Mouse (Mus musculus): ENCODE measurements around the gene Anp32e. TPM values are rescaled to one million over a fixed set of nuclear protein-coding genes. Genes with fewer than 3 reads are reported as not detected.
"Not testable (repeated sequence)": the region's sequence is repeated elsewhere in the genome, so short reads cannot be mapped to it uniquely, and the experiment has no call there.

Anp32e gene
- total RNA-seq, 2 experiments from 2014 or later = 76.4 to 89.9 TPM

GRCm38 (mm10) chr3:95933111-95933750, 4.2 kb downstream of the Anp32e start:
- intact Hi-C loops (cut with DNase I) = no loop called here
- Histone ChIP-seq H3K4me3 (no peak overlapping the region), H3K27ac (no peak overlapping the region)
- no peak for DNase-seq
- no peak for TF ChIP-seq CTCF (IDR thresholded peaks at IDR 0.05)

- DNase-seq = no peak
- Histone ChIP-seq H3K27ac (no peak overlapping the region), H3K4me3 (no peak overlapping the region)
- TF ChIP-seq CTCF (IDR thresholded peaks at IDR 0.05) = no peak
- intact Hi-C loops (cut with DNase I) = no loop called here
Observed at GRCm38 (mm10) chr3:95934448-95934847, 5.4 kb downstream of the Anp32e start.

- DNase-seq = no peak
- TF ChIP-seq CTCF (IDR thresholded peaks at IDR 0.05) = no peak
- H3K4me3 ChIP-seq = no peak overlapping the region
- intact Hi-C loops (cut with DNase I) = loop anchor here (2.0 kb wide), 1 partner anchor 27 kb away; no protein-coding TSS in a partner anchor
- H3K27ac ChIP-seq = no peak overlapping the region
Observed at GRCm38 (mm10) chr3:95938217-95938616, 9.2 kb downstream of the Anp32e start.

GRCm38 (mm10) chr3:95938835-95939234, 9.8 kb downstream of the Anp32e start:
- TF ChIP-seq CTCF (IDR thresholded peaks at IDR 0.05) = peak; percentile 58
- DNase-seq = peak; percentile 42
- Histone ChIP-seq H3K4me3 (no peak overlapping the region), H3K27ac (no peak overlapping the region)
- intact Hi-C loops (cut with DNase I) = loop anchor here (2.0 kb wide), 1 partner anchor 26 kb away; no protein-coding TSS in a partner anchor

GRCm38 (mm10) chr3:95942749-95943148, 13.7 kb downstream of the Anp32e start:
- intact Hi-C loops (cut with DNase I) = no loop called here
- DNase-seq = no peak
- no peak for TF ChIP-seq CTCF (IDR thresholded peaks at IDR 0.05)
- H3K4me3 ChIP-seq = no peak overlapping the region
- H3K27ac ChIP-seq = no peak overlapping the region

GRCm38 (mm10) chr3:95943226-95943625, 14.2 kb downstream of the Anp32e start:
- DNase-seq = no peak
- no peak overlapping the region for H3K4me3 ChIP-seq
- H3K27ac ChIP-seq = no peak overlapping the region
- no peak for TF ChIP-seq CTCF (IDR thresholded peaks at IDR 0.05)
- intact Hi-C loops (cut with DNase I) = no loop called here

GRCm38 (mm10) chr3:95944742-95945141, 15.7 kb downstream of the Anp32e start:
- DNase-seq = no peak

GRCm38 (mm10) chr3:95945731-95946240, 16.7 kb downstream of the Anp32e start:
- DNase-seq = peak; percentile 77
- peak overlapping the region; percentile 76 for H3K27ac ChIP-seq
- intact Hi-C loops (cut with DNase I) = no loop called here
- peak overlapping the region; percentile 47 for H3K4me3 ChIP-seq
- TF ChIP-seq CTCF (IDR thresholded peaks at IDR 0.05) = no peak

More at GRCm38 (mm10) chr3:95944742-95945141, 15.7 kb downstream of the Anp32e start:
- intact Hi-C loops (cut with DNase I) = no loop called here
- no peak overlapping the region for H3K4me3 ChIP-seq
- no peak overlapping the region for H3K27ac ChIP-seq
- no peak for TF ChIP-seq CTCF (IDR thresholded peaks at IDR 0.05)

GRCm38 (mm10) chr3:95948325-95948724, 19.3 kb downstream of the Anp32e start:
- H3K27ac ChIP-seq = no peak overlapping the region
- no peak for DNase-seq
- TF ChIP-seq CTCF (IDR thresholded peaks at IDR 0.05) = no peak
- intact Hi-C loops (cut with DNase I) = no loop called here
- H3K4me3 ChIP-seq = no peak overlapping the region

GRCm38 (mm10) chr3:95950763-95951551, 21.9 kb downstream of the Anp32e start:
- H3K27ac ChIP-seq = peak overlapping the region; percentile 99
- peak; percentile 93 for DNase-seq
- no peak for TF ChIP-seq CTCF (IDR thresholded peaks at IDR 0.05)
- peak overlapping the region; percentile 78 for H3K4me3 ChIP-seq
- intact Hi-C loops (cut with DNase I) = loop anchor here (2.0 to 5.0 kb wide), 2 partner anchors 22 to 69 kb away; partner anchors contain the start of genes Anp32e and Ciart

GRCm38 (mm10) chr3:95951566-95951965, 22.5 kb downstream of the Anp32e start:
- H3K4me3 ChIP-seq = peak overlapping the region; percentile 78
- intact Hi-C loops (cut with DNase I) = loop anchor here (2.0 to 5.0 kb wide), 2 partner anchors 23 to 69 kb away; partner anchors contain the start of genes Anp32e and Ciart
- not testable (repeated sequence) for DNase-seq
- H3K27ac ChIP-seq = peak overlapping the region; percentile 99

GRCm38 (mm10) chr3:95953023-95953422, 24.0 kb downstream of the Anp32e start:
- H3K27ac ChIP-seq = peak overlapping the region; percentile 56; the same call in 1 of the 2 replicates
- intact Hi-C loops (cut with DNase I) = loop anchor here (5.0 kb wide), 1 partner anchor 71 kb away; the partner anchor contains the start of gene Ciart
- no peak for TF ChIP-seq CTCF (IDR thresholded peaks at IDR 0.05)
- H3K4me3 ChIP-seq = no peak overlapping the region
- DNase-seq = no peak

GRCm38 (mm10) chr3:95953522-95953921, 24.5 kb downstream of the Anp32e start:
- intact Hi-C loops (cut with DNase I) = loop anchor here (5.0 kb wide), 1 partner anchor 71 kb away; the partner anchor contains the start of gene Ciart
- DNase-seq = no peak
- peak overlapping the region; percentile 56; the same call in 1 of the 2 replicates for H3K27ac ChIP-seq

GRCm38 (mm10) chr3:95954648-95955173, 25.7 kb downstream of the Anp32e start:
- intact Hi-C loops (cut with DNase I) = loop anchor here (5.0 kb wide), 1 partner anchor 72 kb away; the partner anchor contains the start of gene Ciart
- H3K27ac ChIP-seq, DNase-seq, H3K4me3 ChIP-seq: not testable (repeated sequence)

More at GRCm38 (mm10) chr3:95953522-95953921, 24.5 kb downstream of the Anp32e start:
- no peak overlapping the region for H3K4me3 ChIP-seq
- TF ChIP-seq CTCF (IDR thresholded peaks at IDR 0.05) = no peak

All from gastrocnemius, adult 2 months (tissue).